Mouse (Mus musculus): Measurements from ENCODE around the gene Ntn1.
A peak's percentile ranks its signal among the peaks of the same experiment; 100 is the strongest.

The Ntn1 gene

GRCm38 (mm10) chr11:68258498-68258897 lies 142.1 kb downstream of the Ntn1 start:
- no peak for DNase-seq

- no peak for DNase-seq
Measured at GRCm38 (mm10) chr11:68253531-68253930, 147.1 kb downstream of the Ntn1 start.

DNA sequence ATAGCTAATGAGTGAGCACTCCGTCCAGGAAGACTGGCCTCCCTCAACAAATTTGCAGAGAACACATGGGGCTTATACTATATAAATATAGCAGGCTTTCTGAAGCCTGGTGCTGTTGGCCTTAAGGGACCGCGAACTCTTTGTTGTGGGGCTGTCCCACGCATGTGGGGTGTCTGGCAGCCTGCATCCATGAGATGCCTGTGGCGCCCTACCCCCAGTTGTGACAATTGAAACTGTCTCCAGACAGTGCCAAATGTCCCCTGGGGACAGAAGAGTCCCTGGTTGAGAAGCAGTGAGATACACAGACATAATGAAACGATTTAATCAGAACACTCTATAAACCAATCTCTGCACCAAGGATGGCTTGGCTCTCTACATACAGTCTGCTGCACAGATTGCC lies 150.5 kb downstream of the Ntn1 start:
- DNase-seq: no peak

DNA sequence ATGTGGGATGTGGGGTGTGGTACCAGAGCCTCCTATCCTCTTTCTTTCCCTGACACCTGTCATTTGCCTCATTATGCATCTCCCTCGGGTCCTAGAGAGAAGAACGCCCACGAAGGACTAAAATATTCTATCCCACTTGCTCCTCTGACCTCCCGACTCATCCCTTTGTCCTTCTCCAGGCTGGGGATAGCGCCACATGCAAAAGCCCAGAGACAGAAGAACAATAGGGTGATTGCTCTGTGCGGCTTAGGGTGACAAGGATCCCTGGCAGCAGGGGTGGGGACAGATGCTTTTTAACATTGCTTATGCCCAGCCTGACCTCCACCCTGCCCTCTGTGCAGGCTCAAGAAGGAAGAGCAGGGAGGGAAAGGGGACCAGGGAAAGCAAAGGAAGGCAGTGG lies 152.7 kb downstream of the Ntn1 start:
- no peak for DNase-seq

DNA sequence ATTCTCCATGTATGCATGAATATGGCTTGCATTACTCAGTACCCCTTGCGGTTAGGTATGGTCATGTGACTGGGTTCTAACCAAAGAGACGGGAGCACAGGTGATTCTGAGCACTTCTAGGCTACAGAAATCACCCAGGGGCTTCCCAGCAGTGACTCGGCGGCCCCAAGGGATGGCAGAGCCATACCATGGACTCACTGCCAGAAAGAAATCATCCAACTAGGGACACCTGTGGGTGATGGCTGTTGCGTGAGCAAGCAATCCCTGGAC lies 155.7 kb downstream of the Ntn1 start:
- no peak for DNase-seq

GRCm38 (mm10) chr11:68244254-68244991 lies 156.2 kb downstream of the Ntn1 start:
- no peak for DNase-seq

DNA sequence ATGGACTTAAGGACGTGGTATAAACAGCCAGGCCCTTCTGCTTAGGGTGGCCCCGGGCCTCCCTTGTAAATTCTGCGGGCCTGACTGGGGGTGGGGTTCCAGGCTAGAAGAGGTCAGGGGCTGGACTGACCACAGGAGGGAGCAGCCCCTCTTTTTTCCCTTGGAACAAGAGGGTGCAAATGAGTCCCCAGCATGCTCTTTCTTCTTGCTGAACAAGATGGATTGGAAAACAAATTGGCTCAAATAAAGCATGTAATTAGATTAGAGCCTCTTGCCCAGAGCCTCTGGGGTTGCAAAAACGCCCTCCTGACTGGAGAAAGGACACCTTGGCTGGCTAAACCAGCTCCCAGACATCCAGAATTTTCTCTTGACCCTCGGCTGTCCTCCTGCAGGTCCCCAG lies 160.9 kb downstream of the Ntn1 start:
- DNase-seq: no peak

DNA sequence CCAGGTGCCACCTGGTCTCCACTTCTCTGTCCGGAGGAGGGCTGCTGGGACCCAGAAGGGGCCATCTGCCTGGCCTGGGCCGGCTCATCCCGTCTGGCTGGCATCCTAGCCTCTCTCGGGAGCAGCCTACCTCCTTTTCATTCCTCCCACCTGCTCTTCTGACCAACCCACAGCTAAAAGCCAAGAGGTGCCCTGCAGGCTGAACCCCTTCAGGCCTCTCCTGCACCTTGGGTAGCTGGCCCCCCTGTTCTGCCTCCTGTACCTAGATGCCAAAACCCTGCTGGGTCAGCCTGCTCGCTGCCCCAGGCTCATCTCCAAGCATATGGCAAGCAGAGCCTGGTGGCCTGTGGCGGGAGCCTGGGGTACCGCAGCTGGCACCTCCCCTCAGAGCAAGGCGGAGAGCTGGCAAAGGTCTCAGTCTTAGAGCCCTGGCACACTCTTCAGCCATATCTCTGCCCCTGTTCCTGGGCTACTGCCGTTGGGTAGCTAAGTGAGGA lies 167.1 kb downstream of the Ntn1 start:
- peak; percentile 89 to 94 for DNase-seq

DNA sequence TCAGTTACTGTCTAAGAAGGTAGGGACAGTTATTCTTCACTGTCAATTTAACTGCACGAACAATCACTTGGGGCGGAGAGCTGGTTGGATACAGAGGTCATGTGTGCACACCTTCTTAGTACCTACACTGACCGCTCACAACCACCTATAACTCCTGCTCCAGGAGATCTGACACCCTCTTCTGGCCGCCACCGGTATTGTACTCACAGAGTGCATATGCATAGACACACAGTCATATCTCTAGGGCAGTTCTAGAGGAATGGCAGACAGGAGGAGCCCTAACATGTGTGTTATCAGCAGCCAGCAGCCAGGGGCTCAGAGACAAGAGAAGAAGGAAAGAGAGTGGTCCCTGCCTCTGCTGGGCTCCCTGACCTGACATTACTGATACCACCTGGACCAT lies 169.1 kb downstream of the Ntn1 start:
- DNase-seq: no peak

- DNase-seq: no peak
Measured at GRCm38 (mm10) chr11:68228941-68229665, 171.5 kb downstream of the Ntn1 start.

DNA sequence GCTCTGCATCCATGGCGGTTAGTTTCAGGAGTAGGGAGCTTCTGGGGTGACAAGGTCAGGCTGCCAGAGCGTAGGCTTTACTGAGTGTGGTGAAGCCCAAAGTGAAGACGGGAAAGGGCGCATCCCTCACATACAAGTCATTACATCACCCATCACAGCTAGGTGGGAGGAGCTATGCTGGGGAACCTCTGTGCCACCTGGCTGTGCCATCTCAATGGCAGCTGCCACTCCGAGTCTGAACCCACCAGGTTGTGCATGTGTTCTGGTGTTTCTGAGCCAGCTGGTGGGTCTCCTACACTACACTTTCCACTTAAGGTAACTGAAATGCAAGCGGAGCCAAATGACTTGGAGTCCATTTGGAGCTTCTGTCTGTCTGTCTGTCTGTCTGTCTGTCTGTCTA lies 172.8 kb downstream of the Ntn1 start:
- no peak for DNase-seq

- no peak for DNase-seq
Measured at GRCm38 (mm10) chr11:68226654-68227057, 174.0 kb downstream of the Ntn1 start.

GRCm38 (mm10) chr11:68223143-68223542 lies 177.5 kb downstream of the Ntn1 start:
- no peak for DNase-seq

DNA sequence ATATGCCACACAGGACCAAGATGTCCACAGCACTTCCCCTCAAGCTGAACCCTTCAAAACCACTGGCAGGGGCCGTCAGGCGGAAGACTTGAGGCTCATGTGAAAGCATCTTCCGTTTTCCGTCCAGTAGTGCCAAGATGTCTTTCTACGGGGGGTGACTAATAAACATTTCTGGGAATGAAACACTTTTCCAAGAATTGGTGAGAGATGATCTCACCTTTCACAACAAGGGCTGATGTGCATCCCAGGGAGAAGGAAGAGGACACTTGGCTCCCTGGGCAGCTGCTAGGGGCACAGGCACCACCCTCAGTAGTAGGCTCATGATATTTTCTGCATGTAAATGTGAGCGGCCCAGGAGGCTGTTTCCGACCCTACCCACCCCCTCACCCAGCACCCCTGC lies 178.4 kb downstream of the Ntn1 start:
- no peak for DNase-seq

DNA sequence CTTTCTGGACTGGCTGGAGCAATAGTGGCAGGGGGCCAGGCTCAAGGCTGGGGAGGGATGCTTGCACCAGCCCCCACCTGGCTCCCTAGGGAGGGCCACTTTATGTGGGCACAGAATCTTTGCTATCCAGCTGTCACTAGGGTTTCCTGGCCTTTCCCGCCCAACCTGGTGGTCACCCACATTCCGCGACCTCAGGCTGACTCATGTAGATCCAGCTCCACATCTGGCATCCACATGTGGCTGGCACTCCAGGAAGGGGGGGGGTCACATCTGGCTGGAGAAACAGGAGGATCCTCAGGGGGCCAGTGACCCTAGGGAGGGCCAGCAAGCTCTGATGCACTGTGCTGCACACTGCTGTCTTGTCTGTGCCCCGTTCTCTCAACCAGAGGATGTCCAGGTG lies 179.9 kb downstream of the Ntn1 start:
- DNase-seq: no peak

DNA sequence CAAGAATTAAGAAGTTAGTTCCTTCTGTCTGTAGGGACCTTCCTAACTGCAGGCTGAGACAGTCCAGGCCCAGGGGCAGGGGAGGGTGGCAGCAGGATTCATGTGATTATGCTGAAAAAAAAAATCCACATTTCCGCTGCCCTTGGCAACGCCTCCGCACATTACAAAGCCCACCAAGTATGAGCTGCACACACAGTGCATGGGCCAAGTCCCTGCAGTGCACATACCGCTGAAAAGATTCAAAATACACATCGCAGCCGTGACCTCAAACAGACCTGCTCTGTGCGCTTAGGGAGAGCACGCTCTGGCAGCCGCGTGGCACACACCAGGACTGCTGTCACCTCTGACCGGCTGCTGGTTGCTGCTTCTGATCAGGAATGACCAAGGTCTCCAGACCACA lies 184.6 kb downstream of the Ntn1 start:
- no peak for DNase-seq

- DNase-seq: no peak
Measured at GRCm38 (mm10) chr11:68215206-68215912, 185.3 kb downstream of the Ntn1 start.

- DNase-seq: no peak
Measured at GRCm38 (mm10) chr11:68214496-68215205, 186.0 kb downstream of the Ntn1 start.

DNA sequence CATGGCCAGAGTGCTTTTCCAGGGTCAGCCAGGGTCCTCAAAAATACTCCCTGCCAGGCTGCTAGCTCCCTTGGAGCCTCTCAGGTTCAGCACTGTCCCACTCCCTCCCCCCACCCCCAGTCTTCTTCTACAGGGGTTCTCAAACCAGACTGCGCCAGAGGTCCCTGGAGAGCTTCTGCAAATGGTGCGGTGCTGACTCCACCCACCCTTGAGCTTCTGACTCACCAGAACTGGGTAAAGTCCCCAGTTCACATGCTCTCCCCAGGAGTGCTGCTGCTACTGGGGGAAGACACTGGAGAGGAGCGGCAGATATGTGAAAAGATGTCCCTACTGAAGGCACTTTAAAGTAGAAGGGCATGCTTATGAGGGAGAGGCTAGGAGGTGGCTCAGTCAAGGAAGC lies 186.7 kb downstream of the Ntn1 start:
- no peak for DNase-seq

GRCm38 (mm10) chr11:68211924-68212578 lies 188.6 kb downstream of the Ntn1 start:
- DNase-seq: no peak

GRCm38 (mm10) chr11:68210714-68211113 lies 189.9 kb downstream of the Ntn1 start:
- no peak for DNase-seq

DNA sequence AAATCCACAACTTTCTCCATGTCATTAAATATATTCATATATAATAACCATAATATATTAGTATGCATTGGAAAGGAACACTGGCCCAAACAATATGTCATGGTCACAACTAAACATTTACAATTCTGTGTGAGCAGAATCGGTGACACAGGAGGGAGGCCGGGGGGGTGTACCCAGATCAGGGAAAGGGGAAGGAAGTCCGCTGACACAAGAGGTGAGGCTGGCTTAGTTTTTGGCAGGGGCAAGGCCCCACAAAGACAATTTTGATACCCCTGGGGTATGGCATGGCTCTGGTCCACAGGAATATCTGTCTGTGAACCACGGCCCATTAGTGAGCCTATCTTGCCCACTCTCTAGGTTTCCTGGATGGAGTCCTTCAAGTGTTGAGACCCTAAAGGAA lies 191.1 kb downstream of the Ntn1 start:
- no peak for DNase-seq

DNA sequence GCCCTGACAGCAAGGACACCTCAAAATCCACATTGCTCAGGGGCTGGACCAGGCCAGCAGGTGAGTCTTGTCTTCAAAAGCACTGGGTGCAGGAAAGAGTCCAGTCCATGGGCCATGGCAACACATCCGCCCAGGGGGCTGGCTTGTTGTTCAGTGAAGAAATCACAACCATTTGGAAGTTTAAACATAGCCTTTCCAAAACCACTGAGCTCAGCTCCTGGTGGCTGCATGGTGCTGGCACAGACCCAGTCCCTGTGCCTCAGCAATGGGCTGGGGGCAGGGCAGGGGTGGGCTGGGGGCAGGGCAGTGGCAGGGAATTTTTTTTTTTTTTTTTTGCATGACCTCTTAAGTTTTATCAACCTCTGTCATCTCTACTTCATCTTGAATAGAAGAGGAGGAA lies 192.0 kb downstream of the Ntn1 start:
- DNase-seq: no peak
